ENCODE assay signal across 17 mouse cellular contexts in genomic region chr4:145247556-145247955, GRCm38 (mm10).
"Had no signal": no experiment of that assay in that cellular context is flagged by ENCODE, and none has a peak within 500 bp of the region (broad histone marks: within the 10 kb centered on the region; RNA-seq: fewer than 3 reads in every experiment).

No protein-coding gene starts in this region.

- H3K9me3 ChIP-seq: liver, embryonic 13.5 days; liver, embryonic 15.5 days; lung, embryonic 15.5 days; midbrain, embryonic 12.5 days; neural tube, embryonic 12.5 days; stomach, embryonic 15.5 days had no signal

- H3K27ac ChIP-seq: liver, embryonic 13.5 days; liver, embryonic 15.5 days; lung, embryonic 15.5 days; macrophage; midbrain, embryonic 12.5 days; neural tube, embryonic 12.5 days; stomach, embryonic 15.5 days; stomach, postnatal 0 days had no signal

- H3K36me3 ChIP-seq: liver, embryonic 13.5 days; liver, embryonic 15.5 days; lung, embryonic 15.5 days; midbrain, embryonic 12.5 days; neural tube, embryonic 12.5 days; stomach, embryonic 15.5 days had no signal

- H3K9ac ChIP-seq: liver, embryonic 13.5 days; liver, embryonic 15.5 days; liver, postnatal 0 days; lung, embryonic 15.5 days; midbrain, embryonic 12.5 days; neural tube, embryonic 12.5 days; stomach, embryonic 15.5 days had no signal

- DNase-seq: liver, embryonic 13.5 days; liver, postnatal 0 days; lung, adult 2 months; lung, postnatal 14 days; lung, postnatal 36 days; midbrain, embryonic 14.5 days; right cerebral cortex, postnatal 14 days; thymus, adult 18-20 months; thymus, postnatal 14 days; thymus, postnatal 36 days had no signal

- H3K4me1 ChIP-seq: lung, embryonic 15.5 days had no signal
